Mouse (Mus musculus) left cerebral cortex, adult 18-20 months (tissue): ENCODE measurements at regions not wholly inside any gene's neighbourhood (a gene's known extent, or its start where the extent isn't known, plus 50 kb on each side); places are given as distances from the start of the nearest gene placed in this dataset.

Experiments
- DNase-seq, 2 experiments: peaks; one replicate each; pipeline ENCODE4 v3.0.0; 2021 to 2022; ENCODE audit warnings: low spot score in 2 of 2, mixed read lengths in 1 of 2

GRCm38 (mm10) chr10:92625781-92626180 is 96.4 kb downstream of the Nedd1 start:
- peak in 1 of 2 experiments; percentile 10 for DNase-seq

- no peak for DNase-seq
Observed at GRCm38 (mm10) chr10:92615684-92616379, 106.4 kb downstream of the Nedd1 start.

GRCm38 (mm10) chr10:92614341-92614740 is 107.9 kb downstream of the Nedd1 start:
- no peak for DNase-seq

- no peak for DNase-seq
Observed at GRCm38 (mm10) chr10:92611060-92611459, 111.2 kb downstream of the Nedd1 start.

GRCm38 (mm10) chr10:92606761-92607160 is 115.5 kb downstream of the Nedd1 start:
- DNase-seq = peak; percentile 8 to 30

- no peak for DNase-seq
Observed at GRCm38 (mm10) chr10:92605646-92606045, 116.6 kb downstream of the Nedd1 start.

- DNase-seq = no peak
Observed at GRCm38 (mm10) chr10:92600116-92600515, 122.1 kb downstream of the Nedd1 start.

- DNase-seq = no peak
Observed at GRCm38 (mm10) chr10:92595496-92596355, 126.5 kb downstream of the Nedd1 start.

GRCm38 (mm10) chr10:92593947-92594460 is 128.2 kb downstream of the Nedd1 start:
- no peak for DNase-seq

- no peak for DNase-seq
Observed at GRCm38 (mm10) chr10:92578872-92579271, 143.3 kb downstream of the Nedd1 start.

GRCm38 (mm10) chr10:92570496-92570895 is 151.7 kb downstream of the Nedd1 start:
- DNase-seq = no peak

- DNase-seq = no peak
Observed at GRCm38 (mm10) chr10:92557463-92557862, 164.8 kb downstream of the Nedd1 start.

GRCm38 (mm10) chr10:92556526-92557422 is 165.4 kb downstream of the Nedd1 start:
- DNase-seq = no peak

- no peak for DNase-seq
Observed at GRCm38 (mm10) chr10:92555727-92556525, 166.3 kb downstream of the Nedd1 start.

GRCm38 (mm10) chr10:92553966-92554365 is 168.3 kb downstream of the Nedd1 start:
- DNase-seq = no peak

GRCm38 (mm10) chr10:92548875-92549586 is 173.2 kb downstream of the Nedd1 start:
- no peak for DNase-seq

GRCm38 (mm10) chr10:92538433-92538832 is 183.8 kb downstream of the Nedd1 start:
- no peak for DNase-seq

- no peak for DNase-seq
Observed at GRCm38 (mm10) chr10:92516886-92517285, 205.3 kb downstream of the Nedd1 start.

GRCm38 (mm10) chr10:92511769-92512168 is 210.5 kb downstream of the Nedd1 start:
- no peak for DNase-seq

- peak in 1 of 2 experiments; percentile 12 for DNase-seq
Observed at GRCm38 (mm10) chr10:92510677-92511076, 211.5 kb downstream of the Nedd1 start.
